Mouse (Mus musculus) kidney, embryonic 14.5 days (tissue): ENCODE data around the gene Pinlyp. TPM values are rescaled to one million over a fixed set of nuclear protein-coding genes. Genes with fewer than 3 reads are reported as not detected.

Experiments
- ATAC-seq: fragments of 200-750 bp; cut with Nextera tagmentation; 2 replicates; pipeline ENCODE4 v1.8.0; 2017; ENCODE audit warnings: moderate number of reproducible peaks, mild to moderate bottlenecking, moderate TSS enrichment, moderate library complexity; ENCODE audit not compliant: low FRiP score, low TSS enrichment
- H3K27ac ChIP-seq: fragments of 300-500 bp; sonication (generic); 2 replicates; pipeline ENCODE4 v1.5.1; 2014; ENCODE audit warnings: low read depth, mild to moderate bottlenecking, low read length, moderate library complexity, mixed read lengths
- H3K27me3 ChIP-seq: fragments of 300-500 bp; sonication (generic); 2 replicates; pipeline ENCODE4 v1.6.1; 2014; ENCODE audit warnings: mild to moderate bottlenecking, low read length; ENCODE audit not compliant: control insufficient read depth, insufficient read depth
- H3K36me3 ChIP-seq: fragments of 300-500 bp; sonication (generic); 2 replicates; pipeline ENCODE4 v1.6.1; 2014; ENCODE audit warnings: low read length, mixed read lengths; ENCODE audit not compliant: control insufficient read depth, insufficient read depth
- H3K4me1 ChIP-seq: fragments of 300-500 bp; sonication (generic); 2 replicates; pipeline ENCODE4 v1.6.1; 2014; ENCODE audit warnings: low read length, mixed read lengths; ENCODE audit not compliant: control insufficient read depth, insufficient read depth
- H3K4me2 ChIP-seq: fragments of 300-500 bp; sonication (generic); replicated peaks from 2 replicates; pipeline ENCODE4 v1.6.1; 2014; ENCODE audit warnings: low read depth, mild to moderate bottlenecking, low read length
- H3K4me3 ChIP-seq: fragments of 300-500 bp; sonication (generic); 2 replicates; pipeline ENCODE4 v1.5.1; 2014; ENCODE audit warnings: mild to moderate bottlenecking, low read length
- H3K9ac ChIP-seq: fragments of 300-500 bp; sonication (generic); 2 replicates; pipeline ENCODE4 v1.6.1; 2014; ENCODE audit warnings: low read depth, mild to moderate bottlenecking, low read length, moderate library complexity
- H3K9me3 ChIP-seq: fragments of 300-500 bp; sonication (generic); 2 replicates; pipeline ENCODE4 v1.6.1; 2016; ENCODE audit warnings: low read length; ENCODE audit not compliant: control insufficient read depth
- WGBS: fragments of 180-500 bp; shearing (Covaris S2); extraction: QIAGEN DNeasy Blood & Tissue Kit; methylation state at CpG from one replicate; pipeline ENCODE4 v1.1.7; 2014; 5-methylcytosine and 5-hydroxymethylcytosine counted together
- polyA plus RNA-seq: library from polyadenylated mRNA; unstranded; fragments of >200 nt; fragmentation: Nextera tagmentation; extraction: Ambion mirVana; gene quantifications from 2 replicates; pipeline ENCODE4 v1.2.1, GENCODE M21; 2014

The Pinlyp gene
- polyA plus RNA-seq, result 0.43 TPM in 1 of 2 replicates, not detected in the other

- WGBS, result 25% methylated on average over 13 of the region's 13 CpGs
- peak within 1 kb of the TSS; percentile 89 for H3K27ac ChIP-seq
- peaks cover 25% of the 10 kb centered on the region for H3K36me3 ChIP-seq
- H3K27me3 ChIP-seq, result no peaks in the 10 kb centered on the region
- peak; percentile 0; the same call in 1 of the 2 replicates for ATAC-seq
- H3K9me3 ChIP-seq, result no peaks in the 10 kb centered on the region
- H3K4me2 ChIP-seq, result peak within 1 kb of the TSS; percentile 76
- H3K4me1 ChIP-seq, result peaks cover 15% of the 10 kb centered on the region
- peak within 1 kb of the TSS; percentile 91 for H3K4me3 ChIP-seq
- peak within 1 kb of the TSS; percentile 80 for H3K9ac ChIP-seq
Measured at GRCm38 (mm10) chr7:24546068-24546614, at the start of gene Pinlyp, which contains the start of gene Xrcc1. Gene Pinlyp, minus strand, starts transcription at chr7:24546118. Gene Xrcc1, plus strand, starts transcription at chr7:24546289.

GRCm38 (mm10) chr7:24595464-24595863, 49.5 kb upstream of the Pinlyp start:
- no peaks in the 10 kb centered on the region for H3K9me3 ChIP-seq
- ATAC-seq, result no peak
- H3K27me3 ChIP-seq, result no peaks in the 10 kb centered on the region
- 0 out of 2 replicates have a peak overlapping the region, but pooled peaks have one; percentile 60 for H3K4me3 ChIP-seq
- H3K9ac ChIP-seq, result no peak overlapping the region
- 74% methylated on average over 2 of the region's 2 CpGs for WGBS
- 0 out of 2 replicates have a peak, but pooled peaks cover 3% of the 10 kb centered on the region for H3K36me3 ChIP-seq
- H3K27ac ChIP-seq, result no peak overlapping the region
- H3K4me1 ChIP-seq, result peaks cover 29% of the 10 kb centered on the region
- H3K4me2 ChIP-seq, result no peak overlapping the region

GRCm38 (mm10) chr7:24594309-24594803, 48.4 kb upstream of the Pinlyp start:
- peaks cover 29% of the 10 kb centered on the region for H3K4me1 ChIP-seq
- H3K27ac ChIP-seq, result no peak overlapping the region
- H3K4me3 ChIP-seq, result peak overlapping the region; percentile 60
- WGBS, result 5% methylated on average over 13 of the region's 13 CpGs
- peak overlapping the region; percentile 65 for H3K9ac ChIP-seq
- no peaks in the 10 kb centered on the region for H3K27me3 ChIP-seq
- no peaks in the 10 kb centered on the region for H3K9me3 ChIP-seq
- H3K36me3 ChIP-seq, result 0 out of 2 replicates have a peak, but pooled peaks cover 3% of the 10 kb centered on the region
- ATAC-seq, result peak; percentile 3; the same call in 1 of the 2 replicates
- H3K4me2 ChIP-seq, result peak overlapping the region; percentile 69

- 2% methylated on average over 39 of the region's 39 CpGs for WGBS
- peak; percentile 89 for ATAC-seq
- H3K4me2 ChIP-seq, result peak overlapping the region; percentile 69
- peaks cover 29% of the 10 kb centered on the region for H3K4me1 ChIP-seq
- no peaks in the 10 kb centered on the region for H3K9me3 ChIP-seq
- peak overlapping the region; percentile 65 for H3K9ac ChIP-seq
- H3K27me3 ChIP-seq, result no peaks in the 10 kb centered on the region
- H3K27ac ChIP-seq, result no peak overlapping the region
- peak overlapping the region; percentile 60 for H3K4me3 ChIP-seq
- H3K36me3 ChIP-seq, result 0 out of 2 replicates have a peak, but pooled peaks cover 3% of the 10 kb centered on the region
Measured at GRCm38 (mm10) chr7:24593621-24594308, 47.8 kb upstream of the Pinlyp start.

GRCm38 (mm10) chr7:24592781-24593180, 46.9 kb upstream of the Pinlyp start:
- 76% methylated on average over 6 of the region's 6 CpGs for WGBS
- Histone ChIP-seq H3K9ac (no peak overlapping the region), H3K4me3 (no peak overlapping the region), H3K27ac (no peak overlapping the region), H3K4me2 (no peak overlapping the region), H3K36me3 (0 out of 2 replicates have a peak, but pooled peaks cover 3% of the 10 kb centered on the region), H3K27me3 (no peaks in the 10 kb centered on the region), H3K4me1 (peaks cover 31% of the 10 kb centered on the region), H3K9me3 (no peaks in the 10 kb centered on the region)
- ATAC-seq, result no peak

GRCm38 (mm10) chr7:24592163-24592562, 46.2 kb upstream of the Pinlyp start:
- no peaks in the 10 kb centered on the region for H3K9me3 ChIP-seq
- H3K4me3 ChIP-seq, result no peak overlapping the region
- H3K27me3 ChIP-seq, result no peaks in the 10 kb centered on the region
- WGBS, result 50% methylated on average over 4 of the region's 4 CpGs
- H3K4me2 ChIP-seq, result no peak overlapping the region
- peak; percentile 51; the same call in 1 of the 2 replicates for ATAC-seq
- H3K4me1 ChIP-seq, result peaks cover 33% of the 10 kb centered on the region
- H3K27ac ChIP-seq, result no peak overlapping the region
- no peak overlapping the region for H3K9ac ChIP-seq
- 0 out of 2 replicates have a peak, but pooled peaks cover 3% of the 10 kb centered on the region for H3K36me3 ChIP-seq

- 0 out of 2 replicates have a peak, but pooled peaks cover 3% of the 10 kb centered on the region for H3K36me3 ChIP-seq
- ATAC-seq, result no peak
- H3K4me2 ChIP-seq, result no peak overlapping the region
- peak overlapping the region; percentile 30; the same call in 1 of the 2 replicates for H3K27ac ChIP-seq
- no peaks in the 10 kb centered on the region for H3K27me3 ChIP-seq
- no peak overlapping the region for H3K9ac ChIP-seq
- peaks cover 33% of the 10 kb centered on the region for H3K4me1 ChIP-seq
- WGBS, result 71% methylated on average over 5 of the region's 5 CpGs
- no peaks in the 10 kb centered on the region for H3K9me3 ChIP-seq
- H3K4me3 ChIP-seq, result no peak overlapping the region
Measured at GRCm38 (mm10) chr7:24591735-24592134, 45.8 kb upstream of the Pinlyp start.

GRCm38 (mm10) chr7:24588336-24588735, 42.4 kb upstream of the Pinlyp start:
- ATAC-seq, result no peak
- Histone ChIP-seq H3K27ac (no peak overlapping the region), H3K4me1 (peaks cover 19% of the 10 kb centered on the region), H3K36me3 (no peaks in the 10 kb centered on the region), H3K9ac (no peak overlapping the region), H3K4me2 (no peak overlapping the region), H3K4me3 (no peak overlapping the region), H3K27me3 (peaks cover 14% of the 10 kb centered on the region), H3K9me3 (peaks cover 10% of the 10 kb centered on the region)
- 71% methylated on average over 13 of the region's 13 CpGs for WGBS
